Mouse (Mus musculus): ENCODE data around the gene Zfp57. TPM values are rescaled to one million over a fixed set of nuclear protein-coding genes. Genes with fewer than 3 reads are reported as not detected.
A peak's percentile ranks its signal among the peaks of the same experiment; 100 is the strongest.

Zfp57 gene
- total RNA-seq, 2 experiments from 2014 or later = 9.7 to 14.5 TPM

DNA sequence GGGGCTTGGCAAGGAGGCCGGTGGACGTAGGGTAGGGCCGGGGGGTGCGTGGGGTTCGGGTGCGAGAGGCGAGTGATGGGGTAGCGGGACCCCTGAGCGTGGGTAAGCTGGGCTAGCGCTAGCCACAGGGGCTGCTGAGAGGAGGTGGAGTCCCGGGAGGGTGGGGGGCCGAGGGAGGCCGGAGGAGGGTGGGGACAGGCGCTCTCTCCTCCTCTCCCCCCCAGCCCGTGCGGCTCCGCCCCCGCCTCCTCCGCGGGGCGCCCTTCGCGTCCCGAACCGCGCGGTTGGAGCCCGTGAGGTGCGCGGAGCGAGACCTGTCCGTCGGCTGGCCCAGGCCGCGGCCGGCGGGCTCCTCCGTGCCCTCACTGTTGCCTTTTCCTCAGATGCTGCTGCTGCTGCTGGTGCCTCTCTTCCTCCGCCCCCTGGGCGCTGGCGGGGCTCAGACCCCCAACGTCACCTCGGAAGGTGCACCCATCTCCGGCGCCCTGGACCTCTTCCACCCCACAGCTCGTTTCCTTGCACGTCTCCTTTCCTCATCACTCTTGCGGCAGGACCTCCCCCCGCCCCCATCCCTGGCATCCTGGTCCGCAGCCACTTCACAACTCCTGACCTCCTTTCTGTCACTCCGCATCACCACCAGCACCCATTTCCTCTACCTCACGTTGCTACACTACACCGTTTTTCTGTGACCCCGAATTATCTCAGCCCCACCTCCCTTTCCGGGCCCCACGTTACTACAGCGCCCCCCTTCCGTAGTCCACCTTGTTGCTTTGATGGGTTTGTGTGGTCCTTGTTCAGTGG, 45.5 kb downstream of the Zfp57 start:
- DNase-seq = peak; percentile 60

- DNase-seq = no peak
Observed at GRCm38 (mm10) chr17:37047332-37047976, 46.5 kb downstream of the Zfp57 start.

DNA sequence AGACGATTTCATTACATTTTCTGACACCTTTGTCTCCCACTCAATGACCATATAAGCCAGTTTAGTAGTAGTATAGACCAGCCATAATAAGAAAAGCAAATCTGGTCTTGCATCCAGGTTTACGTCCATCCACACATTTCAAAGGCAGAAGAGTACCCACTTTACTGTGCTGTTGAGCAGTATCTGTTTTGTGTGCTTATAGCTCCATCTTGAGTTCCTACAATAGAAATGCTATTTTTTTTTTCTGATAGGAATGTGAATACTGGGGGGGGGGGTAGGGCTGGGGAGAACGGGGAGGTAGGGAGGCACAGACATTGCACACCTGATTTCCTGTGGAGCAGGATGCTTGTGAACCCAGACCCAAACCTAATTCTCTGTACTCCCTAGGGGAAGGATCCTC, 47.0 kb downstream of the Zfp57 start:
- no peak for DNase-seq

DNA sequence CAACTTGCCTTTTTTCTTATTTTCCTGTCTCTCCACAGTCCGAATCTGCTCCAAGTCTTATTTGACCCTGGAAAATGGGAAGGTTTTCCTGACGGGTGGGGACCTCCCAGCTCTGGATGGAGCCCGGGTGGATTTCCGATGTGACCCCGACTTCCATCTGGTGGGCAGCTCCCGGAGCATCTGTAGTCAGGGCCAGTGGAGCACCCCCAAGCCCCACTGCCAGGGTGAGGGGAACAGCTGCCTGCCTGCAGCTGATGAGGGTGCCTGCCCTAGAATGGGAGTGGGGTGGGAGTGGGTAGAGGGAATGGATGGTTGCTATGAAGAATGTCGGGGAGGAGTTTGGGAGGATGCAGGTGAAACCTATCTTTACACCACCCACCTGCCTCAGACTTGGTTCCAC, 47.4 kb downstream of the Zfp57 start:
- no peak for DNase-seq

DNA sequence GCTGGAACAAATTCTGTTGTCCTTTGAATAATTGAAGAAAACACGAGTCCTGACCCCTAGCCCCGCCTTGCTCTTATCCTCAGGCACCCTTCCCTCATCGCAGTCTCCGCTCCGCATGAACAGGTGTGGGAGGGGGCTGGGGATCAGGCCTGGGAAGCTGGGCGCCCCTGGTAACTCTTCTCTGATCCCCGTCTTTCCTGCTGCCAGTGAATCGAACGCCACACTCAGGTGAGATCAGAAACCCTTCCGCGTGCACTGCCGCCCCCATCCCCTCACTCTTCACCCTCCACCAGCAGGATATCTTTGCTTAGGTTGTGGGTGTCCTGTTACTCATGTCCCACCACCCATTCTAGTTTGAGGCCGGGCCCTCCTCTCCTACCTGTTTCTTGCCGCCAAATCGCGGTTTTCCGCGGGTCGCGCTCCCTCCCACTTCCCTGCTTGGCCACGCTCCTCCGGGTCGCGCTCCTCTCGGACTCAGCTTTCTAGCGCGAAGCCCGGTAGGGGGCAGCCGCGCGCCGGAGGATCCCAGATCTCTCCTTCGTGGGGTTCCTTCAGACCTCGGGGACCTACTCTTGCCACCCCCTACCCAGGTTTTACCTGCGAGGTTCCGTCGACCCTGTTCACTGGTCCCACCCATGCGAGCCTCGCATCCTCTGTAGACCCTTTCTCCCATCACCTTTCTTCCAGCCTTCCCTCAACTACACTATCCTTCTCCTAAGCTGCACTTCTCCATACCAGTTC, 48.8 kb downstream of the Zfp57 start:
- DNase-seq = peak; percentile 77

DNA sequence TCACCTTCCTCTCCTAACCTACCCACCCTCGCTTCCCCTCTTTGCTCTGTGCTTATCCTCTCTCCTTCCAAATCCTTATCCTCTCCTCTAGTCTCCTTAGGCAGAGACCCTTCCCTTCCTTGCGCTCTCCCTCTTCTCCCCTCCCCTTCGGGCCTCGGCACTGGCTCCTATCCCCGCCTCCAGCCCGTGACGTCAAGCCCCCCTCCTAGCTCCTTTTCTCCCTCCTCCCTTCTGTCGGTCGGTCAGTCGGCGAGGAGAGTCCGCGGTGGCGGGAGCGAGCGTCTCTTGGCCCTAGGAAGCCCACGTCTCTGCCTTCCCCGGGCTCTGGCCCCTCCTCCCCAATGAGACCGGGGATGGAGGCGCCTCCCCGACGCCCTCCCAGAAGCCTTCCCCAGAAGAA, 49.4 kb downstream of the Zfp57 start:
- peak; percentile 74 for DNase-seq

- DNase-seq = no peak
Observed at GRCm38 (mm10) chr17:37050876-37051275, 49.9 kb downstream of the Zfp57 start.

GRCm38 (mm10) chr17:37051745-37052144, 50.8 kb downstream of the Zfp57 start:
- no peak for DNase-seq

DNA sequence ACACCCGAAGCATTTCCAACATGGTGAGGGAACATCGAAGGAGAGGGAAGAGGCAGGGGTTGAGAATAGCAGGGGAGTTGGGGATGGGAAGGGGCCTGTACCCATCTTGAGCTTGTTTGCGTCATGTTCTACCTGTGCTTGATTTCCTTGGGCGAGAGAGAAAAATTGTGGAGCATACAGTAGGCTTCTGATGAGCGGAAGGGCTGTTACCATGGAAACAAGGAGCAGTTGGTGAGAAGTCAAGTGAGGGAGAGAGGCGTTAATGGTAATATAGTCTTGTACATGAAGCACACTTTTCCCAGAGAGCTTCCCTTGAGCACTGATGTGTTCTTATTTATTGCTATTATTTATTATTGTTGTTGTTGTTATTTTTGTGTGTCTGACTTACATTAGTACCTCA, 56.0 kb downstream of the Zfp57 start:
- DNase-seq = no peak

Other genes with a start within 250 kb of the Zfp57 start
- not detected for gene H2-M10.5, start 228.3 kb upstream of the Zfp57 start, total RNA-seq (2021)
- gene H2-M10.6, start 189.0 kb upstream of the Zfp57 start, total RNA-seq (2021) = not detected
- 10 to 100 TPM; 24.5 to 28.4 TPM for gene Trim26, start 164.0 kb upstream of the Zfp57 start, total RNA-seq (2021)
- not detected for gene Trim15, start 134.0 kb upstream of the Zfp57 start, total RNA-seq (2021)
- 1 to 10 TPM in 1 of 2 experiments, under 1 TPM in 1; 0.57 to 1.8 TPM for gene Trim10, start 131.6 kb upstream of the Zfp57 start, total RNA-seq (2021)
- gene Trim40, start 111.0 kb upstream of the Zfp57 start, total RNA-seq (2021) = not detected
- not detected for gene Trim31, start 103.0 kb upstream of the Zfp57 start, total RNA-seq (2021)
- gene Rnf39, start 58.2 kb upstream of the Zfp57 start, total RNA-seq (2021) = under 1 TPM; 0.45 TPM
- 10 to 100 TPM; 56.0 to 61.3 TPM for gene Ppp1r11, start 49.4 kb upstream of the Zfp57 start, total RNA-seq (2021)
- 10 to 100 TPM; 24.9 to 29.3 TPM for gene Znrd1, start 42.6 kb upstream of the Zfp57 start, total RNA-seq (2021)
- 1 to 10 TPM; 7.2 to 7.3 TPM for gene Znrd1as, start 42.6 kb upstream of the Zfp57 start, total RNA-seq (2021)
- gene 2410137M14Rik, start 19.9 kb upstream of the Zfp57 start, total RNA-seq (2021) = not detected
- under 1 TPM; 0.29 to 0.43 TPM for gene H2-M5, start 11.6 kb upstream of the Zfp57 start, total RNA-seq (2021)
- gene Mog, start 22.2 kb downstream of the Zfp57 start, total RNA-seq (2021) = not detected
- gene Gabbr1, start 44.8 kb downstream of the Zfp57 start, total RNA-seq (2021) = 10 to 100 TPM; 21.6 to 22.4 TPM
- gene Olfr90, start 87.3 kb downstream of the Zfp57 start, total RNA-seq (2021) = not detected
- not detected for gene Olfr91, start 97.1 kb downstream of the Zfp57 start, total RNA-seq (2021)
- not detected for gene Olfr92, start 118.9 kb downstream of the Zfp57 start, total RNA-seq (2021)
- not detected for gene Olfr93, start 160.3 kb downstream of the Zfp57 start, total RNA-seq (2021)
- not detected for gene Ubd, start 192.7 kb downstream of the Zfp57 start, total RNA-seq (2021)
- gene Olfr94, start 199.8 kb downstream of the Zfp57 start, total RNA-seq (2021) = not detected
- not detected for gene Olfr95, start 212.0 kb downstream of the Zfp57 start, total RNA-seq (2021)
- gene Olfr96, start 219.0 kb downstream of the Zfp57 start, total RNA-seq (2021) = not detected
- not detected for gene Olfr97, start 236.2 kb downstream of the Zfp57 start, total RNA-seq (2021)

All from heart, postnatal 4 days (tissue).